Mouse (Mus musculus): ENCODE data around the gene Ndufaf8.

Ndufaf8 gene

DNA sequence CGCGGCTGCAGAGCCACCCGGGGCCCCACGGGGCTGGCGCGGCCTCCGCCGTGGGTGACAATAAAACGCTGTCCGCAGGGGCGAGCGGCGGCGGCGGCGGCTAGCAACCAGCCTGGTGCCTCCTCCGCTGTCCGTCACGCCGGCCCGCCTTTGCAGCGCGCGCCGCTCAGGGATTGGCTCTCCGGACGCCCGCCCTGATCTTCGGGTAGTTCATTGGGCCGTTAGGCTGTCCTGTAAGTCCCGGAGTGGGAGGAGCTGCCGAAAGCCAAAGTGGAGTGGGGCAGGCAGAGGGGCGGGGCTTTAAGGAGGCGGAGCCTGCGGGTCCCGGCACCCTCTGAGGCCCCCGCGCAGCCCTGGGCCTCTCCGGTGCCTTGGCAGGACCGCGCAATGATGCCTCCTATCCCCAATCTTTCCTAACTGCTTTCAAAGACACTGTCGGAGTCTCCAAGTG is 12.0 kb upstream of the Ndufaf8 start, which contains the start of gene Cep131:
Gene Cep131 (minus strand): TSS at position 126 of the 451 bp plus-strand sequence.
- peak; percentile 98 for DNase-seq (ENCODE audit: low spot score)

- no peak for DNase-seq (ENCODE audit: low spot score)
These were observed 8.1 kb upstream of the Ndufaf8 start for GRCm38 (mm10) chr11:120090661-120091060.

DNA sequence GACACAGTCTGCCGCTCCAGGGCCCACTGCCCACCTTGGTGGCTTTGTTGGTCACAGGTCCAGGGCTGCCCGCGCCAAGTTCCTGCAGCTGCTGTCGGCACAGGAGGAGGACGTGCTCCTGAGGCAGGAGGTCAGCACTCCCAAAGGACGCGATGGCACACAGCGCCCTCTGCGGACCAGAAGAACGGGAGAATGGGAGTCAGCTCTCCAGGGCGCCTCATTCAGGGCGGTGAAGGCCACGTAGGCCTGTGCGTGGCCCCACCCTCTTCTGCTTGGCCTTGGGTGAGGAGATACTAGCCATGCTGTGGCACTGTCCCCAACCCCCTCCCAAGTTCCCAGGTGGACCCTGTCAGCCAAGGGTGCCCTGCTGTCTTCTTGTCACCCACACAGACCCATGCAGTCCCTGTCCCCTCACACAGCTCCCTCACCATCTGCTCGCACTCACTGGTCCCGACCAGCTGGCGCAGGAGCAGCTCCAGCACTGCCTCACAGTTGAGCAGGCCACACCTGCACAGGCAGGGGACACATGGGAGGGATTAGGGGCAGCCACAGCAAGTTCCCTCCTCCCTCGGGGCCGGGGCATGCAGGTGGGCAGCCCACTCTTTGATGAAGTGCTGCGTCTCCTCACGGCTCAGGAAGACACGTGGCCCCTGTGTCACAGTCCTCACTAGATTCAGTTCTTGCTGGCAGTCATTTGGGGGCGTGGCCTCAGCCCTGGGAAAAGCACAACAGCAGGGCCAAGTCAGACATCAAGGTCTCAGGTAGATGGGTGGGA is 5.7 kb upstream of the Ndufaf8 start:
- peak; percentile 72 for DNase-seq (ENCODE audit: low spot score)

DNA sequence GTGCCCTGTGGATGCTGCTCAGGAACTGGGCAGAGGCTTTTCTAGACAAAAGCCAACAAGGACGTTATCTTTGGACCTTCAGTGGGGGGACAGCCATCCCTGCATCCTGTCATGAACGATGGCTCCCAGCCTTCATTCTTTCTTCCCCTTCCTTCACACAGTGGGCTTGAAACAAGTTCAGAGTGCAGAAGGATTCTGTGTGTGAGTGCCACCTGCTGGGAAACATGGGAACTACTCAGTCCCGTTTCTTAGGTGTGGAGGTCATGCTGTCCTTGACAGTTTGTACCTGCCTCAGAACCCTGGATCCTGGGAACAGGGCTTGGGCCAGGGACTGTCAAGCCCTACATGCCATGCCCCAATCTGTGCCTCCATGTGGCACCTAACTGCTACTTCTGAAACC is 2.3 kb downstream of the Ndufaf8 start:
- peak; percentile 46 for DNase-seq (ENCODE audit: low spot score)

GRCm38 (mm10) chr11:120103431-120103997 is 4.8 kb downstream of the Ndufaf8 start:
- no peak for DNase-seq (ENCODE audit: low spot score)

- DNase-seq (ENCODE audit: low spot score): no peak
These were observed 8.3 kb downstream of the Ndufaf8 start for GRCm38 (mm10) chr11:120107026-120107425.

DNA sequence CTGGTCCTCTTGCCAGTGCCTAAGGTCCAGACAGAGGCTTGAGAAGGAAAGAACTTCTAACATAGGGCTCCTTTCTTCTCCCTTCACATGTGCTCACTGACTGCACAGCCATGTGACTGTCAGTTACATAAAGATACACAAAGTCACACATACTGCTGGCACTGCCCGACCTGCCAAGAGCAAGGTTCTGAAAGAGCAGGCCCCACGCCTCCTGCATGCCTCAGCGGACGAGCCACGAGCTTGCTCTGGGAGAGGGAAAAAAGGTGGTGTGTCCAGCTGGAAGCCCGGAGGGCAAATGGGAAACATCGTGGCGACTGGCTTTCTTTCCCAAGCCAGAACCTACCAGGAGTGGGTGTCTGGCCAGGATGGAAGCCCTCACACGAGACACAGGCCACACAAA is 9.1 kb downstream of the Ndufaf8 start:
- DNase-seq (ENCODE audit: low spot score): no peak

GRCm38 (mm10) chr11:120109558-120110210 is 11.0 kb downstream of the Ndufaf8 start:
- no peak for DNase-seq (ENCODE audit: low spot score)

DNA sequence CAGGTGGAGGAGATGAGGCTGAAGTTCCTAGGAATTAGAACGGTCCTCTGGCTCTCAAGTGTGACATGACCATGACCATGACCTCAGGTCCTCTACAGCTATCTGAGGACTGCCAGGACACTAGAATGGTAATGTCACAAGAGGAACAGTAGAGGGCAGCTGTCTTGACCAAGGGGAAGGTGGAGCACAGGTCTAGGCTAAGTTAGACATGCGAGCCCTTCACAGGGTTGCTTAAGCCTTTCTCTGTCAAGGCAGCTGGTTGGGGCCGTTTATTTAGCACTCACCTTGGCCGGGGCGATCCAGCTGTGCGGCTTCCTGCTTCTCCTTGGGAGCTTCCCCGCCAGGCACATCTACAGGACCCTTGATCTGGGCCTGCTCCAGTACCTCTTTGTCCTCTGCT is 11.8 kb downstream of the Ndufaf8 start:
- no peak for DNase-seq (ENCODE audit: low spot score)

- peak; percentile 56 for DNase-seq (ENCODE audit: low spot score)
These were observed 12.3 kb downstream of the Ndufaf8 start for GRCm38 (mm10) chr11:120111033-120111432.

DNA sequence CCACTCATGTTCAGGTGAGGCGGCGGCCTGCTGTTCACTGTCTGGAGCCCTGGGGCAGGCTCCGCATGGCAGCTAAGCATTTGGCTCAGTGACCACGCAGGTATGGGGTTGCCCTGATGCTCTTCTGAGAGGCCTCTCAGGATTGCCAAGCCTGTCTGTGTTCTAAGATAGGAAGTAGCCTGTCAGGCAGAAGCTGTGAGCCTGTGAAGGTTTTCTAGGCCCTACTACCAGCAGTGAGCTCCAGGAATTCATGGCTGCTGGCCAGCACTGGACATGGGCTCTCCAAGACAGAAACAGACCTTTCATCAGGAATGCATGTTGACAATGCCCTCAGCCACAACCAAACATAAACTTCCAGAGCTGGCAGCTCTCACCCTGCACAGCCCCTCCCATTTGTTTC is 13.4 kb downstream of the Ndufaf8 start:
- no peak for DNase-seq (ENCODE audit: low spot score)

GRCm38 (mm10) chr11:120114488-120115215 is 15.9 kb downstream of the Ndufaf8 start:
- no peak for DNase-seq (ENCODE audit: low spot score)

GRCm38 (mm10) chr11:120117626-120118025 is 18.9 kb downstream of the Ndufaf8 start:
- no peak for DNase-seq (ENCODE audit: low spot score)

GRCm38 (mm10) chr11:120119108-120119507 is 20.4 kb downstream of the Ndufaf8 start:
- DNase-seq (ENCODE audit: low spot score): no peak

DNA sequence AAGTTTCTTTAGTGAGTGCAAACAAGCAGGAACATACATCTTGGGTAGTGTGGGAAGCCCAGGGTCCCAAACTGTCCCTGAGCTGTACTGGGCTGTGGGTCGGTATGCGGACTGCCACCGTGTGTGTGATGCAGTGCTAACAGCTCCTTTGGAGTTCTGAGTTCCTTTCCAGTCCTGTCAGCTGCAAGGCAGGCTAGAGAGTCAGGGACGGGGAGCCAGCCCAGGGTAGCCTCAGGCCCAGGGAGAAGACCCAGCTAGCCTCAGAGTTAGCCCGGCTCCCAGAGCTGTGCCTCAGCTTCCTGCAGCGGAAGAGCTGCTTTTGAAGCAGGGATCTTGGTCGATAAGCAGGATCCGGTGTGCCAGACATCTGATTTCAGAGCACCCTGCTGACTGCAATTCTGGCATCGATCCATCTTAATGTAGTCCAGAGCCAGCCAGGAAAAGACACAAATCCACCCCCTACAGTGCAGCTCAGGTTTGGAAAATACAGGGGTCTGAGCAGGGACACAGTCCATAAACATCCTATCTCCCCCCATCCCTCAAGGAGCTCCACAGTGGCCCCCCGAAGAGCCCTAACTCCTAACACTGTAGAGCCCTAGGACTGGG is 21.3 kb downstream of the Ndufaf8 start:
- DNase-seq (ENCODE audit: low spot score): no peak

DNA sequence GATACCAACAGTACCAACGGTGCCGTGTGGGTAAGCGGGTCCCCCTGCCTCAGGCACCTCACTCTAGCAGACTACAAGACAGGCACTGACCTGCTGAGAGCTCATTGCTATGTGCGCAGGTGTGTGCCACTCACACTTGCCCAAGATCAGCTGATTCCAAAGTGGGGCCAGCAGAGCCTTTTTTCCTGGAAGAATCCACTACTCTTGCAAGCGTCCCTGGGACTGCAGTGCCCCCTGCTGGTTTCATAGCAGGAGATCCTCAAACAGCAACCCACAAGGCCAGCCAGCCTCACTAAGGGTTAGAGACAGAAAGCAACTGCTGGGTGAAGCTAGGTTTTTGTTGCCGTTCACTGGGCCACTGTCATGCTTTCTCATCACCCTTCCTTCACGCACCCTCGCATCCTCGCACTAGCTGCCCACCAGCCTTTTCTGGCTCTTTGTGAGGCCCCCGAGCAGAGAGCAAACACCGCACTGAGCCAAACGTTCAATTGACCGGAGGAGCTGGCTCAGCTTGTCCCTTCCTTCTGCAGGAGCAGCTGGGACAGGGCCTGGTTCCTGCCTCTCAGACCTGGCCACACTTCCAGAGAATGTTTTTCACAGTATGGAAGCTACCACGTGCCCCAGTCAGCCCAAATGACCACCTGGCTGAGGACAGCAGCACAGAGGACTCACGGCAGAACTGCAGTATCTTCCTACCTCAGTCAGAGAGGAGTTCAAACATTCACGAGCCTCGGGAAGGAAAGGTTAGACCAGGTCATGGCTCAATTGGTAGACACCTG is 22.1 kb downstream of the Ndufaf8 start:
- DNase-seq (ENCODE audit: low spot score): peak; percentile 58

DNA sequence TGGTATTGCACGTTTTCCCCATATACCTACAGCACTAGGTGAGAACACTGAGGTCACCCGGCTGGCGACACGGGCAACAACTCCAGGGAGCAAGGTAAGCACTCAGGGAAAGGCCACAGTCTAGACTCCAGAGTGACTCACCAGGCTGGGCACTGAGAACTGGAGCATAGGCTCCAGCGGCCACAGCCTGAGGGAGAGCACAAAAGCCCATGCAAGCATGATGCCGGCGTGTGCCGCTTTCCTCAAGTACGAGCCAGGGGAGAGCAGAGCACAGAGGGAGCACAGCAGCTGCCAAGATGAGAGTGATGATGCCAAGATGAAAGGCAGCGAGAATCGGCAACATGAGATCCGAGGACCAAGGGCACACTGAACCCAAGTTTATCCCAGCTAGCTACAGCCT is 23.4 kb downstream of the Ndufaf8 start:
- no peak for DNase-seq (ENCODE audit: low spot score)

- DNase-seq (ENCODE audit: low spot score): no peak
These were observed 28.1 kb downstream of the Ndufaf8 start for GRCm38 (mm10) chr11:120126845-120127244.

- DNase-seq (ENCODE audit: low spot score): no peak
These were observed 30.6 kb downstream of the Ndufaf8 start for GRCm38 (mm10) chr11:120129281-120129680.

DNA sequence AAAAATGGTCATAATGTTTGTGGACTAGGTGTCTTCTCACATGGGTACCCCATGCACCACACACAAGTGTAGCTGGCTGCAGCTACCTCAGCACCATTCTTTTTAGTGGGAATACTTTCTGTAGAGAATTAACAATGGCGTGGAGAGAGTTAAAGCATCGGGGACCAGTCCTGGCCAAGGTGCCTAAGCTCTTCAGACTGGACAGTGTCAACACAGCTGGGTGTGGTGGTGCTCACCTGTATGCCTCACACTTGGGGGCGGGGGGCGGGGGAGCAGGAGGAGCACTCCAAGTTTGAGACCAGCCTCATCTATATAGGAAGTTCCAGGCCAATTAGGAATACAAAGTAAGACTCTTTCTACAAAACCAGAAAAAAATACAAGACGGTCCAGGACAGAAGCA is 35.4 kb downstream of the Ndufaf8 start:
- no peak for DNase-seq (ENCODE audit: low spot score)

DNA sequence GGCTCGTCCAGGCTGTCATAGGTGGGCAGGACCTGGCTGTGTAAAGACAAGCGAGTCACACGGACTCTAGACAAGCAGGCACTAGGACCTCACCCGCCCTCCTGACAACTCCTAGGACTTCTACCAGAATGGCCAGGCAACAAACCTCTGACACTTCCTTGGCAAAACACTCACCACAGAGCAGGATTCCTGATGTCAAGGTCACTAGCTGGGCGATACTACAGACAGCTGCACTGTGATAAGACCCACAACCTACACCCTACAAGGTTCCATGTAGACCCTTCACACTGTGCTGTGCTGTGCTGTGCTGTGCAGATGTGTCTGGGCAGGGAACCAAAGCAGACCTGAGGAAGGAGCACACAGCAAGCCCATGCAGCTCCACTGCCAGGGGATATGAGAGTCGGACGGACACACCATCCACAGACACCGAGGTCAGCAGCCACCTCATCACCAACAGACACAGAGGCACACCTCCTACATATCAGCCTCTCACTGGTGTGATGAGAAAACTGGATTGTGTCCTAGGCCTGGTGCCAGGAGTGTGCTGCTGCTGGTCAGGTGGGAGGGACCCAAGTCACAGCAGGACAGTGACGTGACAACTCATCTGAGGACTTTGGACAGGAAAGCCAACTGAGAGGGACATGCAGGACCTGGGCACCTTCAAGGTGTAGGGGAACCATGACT is 36.3 kb downstream of the Ndufaf8 start:
- DNase-seq (ENCODE audit: low spot score): no peak
